Mouse (Mus musculus): Measurements from ENCODE around the gene Snx9.

The Snx9 gene

DNA sequence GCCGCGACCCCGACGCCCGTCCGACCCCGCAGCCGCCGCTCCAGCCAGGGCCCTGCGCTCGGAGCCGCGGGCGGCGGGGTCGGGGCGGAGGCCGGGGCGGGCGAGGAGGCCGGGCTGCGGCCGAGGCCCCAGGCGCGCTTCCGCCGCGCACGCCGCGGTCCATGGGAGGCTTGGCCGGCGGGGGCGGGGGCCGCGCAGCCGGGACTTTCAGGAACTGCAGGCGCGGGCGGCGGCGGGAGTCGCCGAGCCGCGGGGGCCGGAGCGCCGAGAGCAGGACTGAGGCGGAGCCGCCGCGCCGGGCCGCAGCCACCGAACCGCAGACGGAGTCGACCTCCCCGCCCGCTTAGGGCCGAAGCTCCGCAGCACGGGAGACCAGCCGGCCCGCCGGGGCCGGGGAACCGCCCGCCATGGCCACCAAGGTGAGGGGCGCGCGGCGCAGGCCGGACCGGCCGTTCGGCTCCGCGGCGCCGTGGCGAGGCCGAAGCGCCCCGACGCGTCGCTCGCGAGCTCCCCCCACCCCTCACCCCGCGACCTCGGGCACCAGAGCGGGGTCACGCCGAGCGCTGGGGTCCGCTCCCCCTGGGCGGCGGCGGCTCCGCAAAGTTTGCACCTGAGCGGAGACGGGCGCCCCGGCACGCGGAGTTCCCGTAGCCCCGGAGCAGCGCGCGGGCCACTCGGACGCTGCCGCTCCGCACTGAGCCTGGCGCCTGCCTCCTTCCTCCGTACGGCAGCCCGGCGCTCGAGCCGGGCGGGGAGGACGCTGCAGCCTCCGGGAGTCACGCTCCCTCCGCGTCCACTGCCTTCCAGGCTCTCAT lies at the start of gene Snx9:
Gene Snx9, plus strand, starts transcription at position 202 of the 815 bp plus-strand sequence.
- DNase-seq (ENCODE audit: inconsistent ontology term), result peak; percentile 84

DNA sequence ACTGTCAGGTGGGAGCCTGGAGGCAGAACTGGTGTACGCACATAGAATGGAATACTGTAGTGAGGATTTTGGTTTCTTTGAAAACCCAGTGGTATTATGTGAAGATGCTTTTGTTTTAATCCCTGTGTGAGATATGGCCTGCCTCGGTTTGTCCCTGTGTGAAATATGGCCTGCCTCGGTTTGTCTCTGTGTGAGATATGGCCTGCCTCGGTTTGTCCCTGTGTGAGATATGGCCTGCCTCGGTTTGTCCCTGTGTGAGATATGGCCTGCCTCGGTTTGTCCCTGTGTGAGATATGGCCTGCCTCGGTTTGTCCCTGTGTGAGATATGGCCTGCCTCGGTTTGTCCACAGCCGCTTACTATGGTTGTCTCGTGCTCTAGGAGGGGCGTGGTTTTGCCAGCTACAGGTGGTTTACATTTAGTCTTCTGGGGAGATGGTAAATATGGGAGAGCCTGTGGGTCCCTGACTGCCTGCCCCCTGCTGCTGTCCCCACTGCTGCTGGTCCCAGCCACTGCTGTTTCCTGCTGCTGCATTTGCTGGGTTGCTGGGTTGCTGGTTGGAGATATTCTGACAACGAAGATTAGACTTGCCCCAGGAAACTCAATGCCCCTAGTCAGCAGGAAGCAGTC lies 48.9 kb upstream of the Snx9 start:
- no peak for DNase-seq (ENCODE audit: inconsistent ontology term)

GRCm38 (mm10) chr17:5793593-5793992 lies 47.5 kb upstream of the Snx9 start:
- no peak for DNase-seq (ENCODE audit: inconsistent ontology term)

DNA sequence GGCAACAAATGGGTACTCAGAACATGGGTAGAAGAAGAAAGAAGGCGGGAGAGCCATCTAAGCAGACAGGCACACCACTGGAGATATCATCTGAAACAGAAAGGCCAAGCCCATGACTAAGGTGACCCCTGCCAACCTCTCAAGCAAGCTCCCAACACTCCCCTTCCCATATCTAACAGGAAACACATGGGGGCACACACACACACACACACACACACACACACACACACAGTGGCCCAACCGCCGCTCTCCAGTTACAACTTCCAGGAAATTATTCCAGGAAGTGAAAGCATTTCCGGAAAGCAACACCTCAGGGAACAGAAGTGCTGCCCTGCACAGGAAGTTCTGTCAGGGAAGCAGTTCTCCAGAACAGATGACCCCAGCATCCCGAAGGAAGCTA lies 46.9 kb upstream of the Snx9 start:
- no peak for DNase-seq (ENCODE audit: inconsistent ontology term)

- DNase-seq (ENCODE audit: inconsistent ontology term), result no peak
Observed at GRCm38 (mm10) chr17:5795369-5795768, 45.8 kb upstream of the Snx9 start.

- peak; percentile 72 for DNase-seq (ENCODE audit: inconsistent ontology term)
Observed at GRCm38 (mm10) chr17:5795878-5796277, 45.3 kb upstream of the Snx9 start.

GRCm38 (mm10) chr17:5797124-5797760 lies 43.9 kb upstream of the Snx9 start:
- DNase-seq (ENCODE audit: inconsistent ontology term), result no peak

DNA sequence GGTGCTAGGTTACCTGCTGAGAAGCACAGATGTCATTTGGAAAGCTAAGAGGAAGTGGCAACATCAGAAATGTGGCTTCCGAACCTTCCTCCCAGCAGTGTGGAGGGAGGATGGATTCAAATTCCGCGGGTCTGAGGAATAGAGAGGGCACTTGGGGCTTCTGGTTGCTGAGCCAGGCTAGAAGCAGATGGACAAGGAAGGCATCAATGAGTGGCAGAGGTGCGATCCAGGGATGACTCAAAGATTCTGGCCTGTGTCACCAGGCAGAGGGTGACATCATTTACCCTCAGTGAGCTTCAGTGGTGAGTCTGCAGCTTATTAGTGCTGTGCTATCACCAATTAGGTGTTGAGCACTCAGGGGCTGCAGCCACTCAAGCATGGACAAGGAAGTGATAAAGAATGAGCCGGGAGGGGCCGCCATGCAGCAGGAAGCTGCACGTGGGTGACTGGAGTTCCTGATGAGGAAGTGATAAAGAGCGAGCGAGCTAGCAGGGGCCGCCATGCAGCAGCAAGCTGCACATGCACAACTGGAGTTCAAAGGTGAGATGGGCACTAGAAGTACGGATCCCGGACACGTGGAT lies 42.8 kb upstream of the Snx9 start:
- peak; percentile 40 for DNase-seq (ENCODE audit: inconsistent ontology term)

DNA sequence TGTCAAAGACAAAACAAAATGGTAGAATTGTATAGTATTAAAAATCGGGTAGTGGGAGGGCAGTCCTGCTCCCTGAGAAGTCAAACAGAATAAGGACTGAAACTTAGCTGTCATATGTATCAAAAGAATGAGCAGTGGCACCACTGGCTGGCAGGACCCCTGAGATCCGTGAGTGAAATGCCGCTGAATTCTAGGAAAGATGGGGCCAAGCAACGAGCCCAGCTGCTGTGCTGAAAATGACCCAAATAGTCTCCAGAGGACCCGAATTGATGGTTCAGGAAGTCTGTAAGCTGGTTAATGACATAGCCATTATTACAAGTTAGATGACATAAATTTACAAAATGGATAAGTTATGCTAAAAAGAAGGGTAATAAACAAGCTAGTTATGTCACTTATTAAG lies 42.2 kb upstream of the Snx9 start:
- DNase-seq (ENCODE audit: inconsistent ontology term), result no peak

DNA sequence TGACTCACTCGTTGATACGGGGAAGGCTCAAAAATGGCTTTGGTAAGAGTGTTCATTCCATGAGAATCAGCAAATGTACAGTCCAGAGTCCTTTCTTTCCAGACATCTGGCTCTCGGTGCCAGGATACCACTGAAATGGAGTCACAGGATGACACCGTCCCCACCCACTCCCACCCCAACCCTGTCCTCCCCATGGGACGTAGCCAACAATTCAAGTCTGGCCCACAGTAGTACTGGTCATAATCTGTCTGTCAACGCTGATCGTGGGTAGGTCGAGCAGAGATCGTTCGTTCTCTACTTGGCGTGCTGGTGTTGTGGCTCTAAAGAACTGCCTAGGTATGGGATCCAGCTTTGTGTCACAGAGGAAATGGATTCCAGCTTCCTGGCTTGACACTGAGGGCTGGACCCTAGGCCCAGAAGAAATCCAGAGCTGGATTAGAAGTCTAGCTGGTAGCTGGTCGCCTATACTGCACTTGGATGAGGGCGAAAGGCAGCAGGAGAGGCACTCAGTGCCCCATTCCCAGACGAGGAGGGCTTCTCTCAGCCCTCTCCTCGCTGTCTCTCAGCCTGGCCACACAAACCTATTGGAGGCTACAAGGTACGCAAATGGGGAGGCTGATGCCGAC lies 41.6 kb upstream of the Snx9 start:
- DNase-seq (ENCODE audit: inconsistent ontology term), result no peak

GRCm38 (mm10) chr17:5800254-5800653 lies 40.9 kb upstream of the Snx9 start:
- peak; percentile 22 for DNase-seq (ENCODE audit: inconsistent ontology term)

GRCm38 (mm10) chr17:5800824-5801560 lies 40.1 kb upstream of the Snx9 start:
- DNase-seq (ENCODE audit: inconsistent ontology term), result no peak

GRCm38 (mm10) chr17:5801761-5802655 lies 39.1 kb upstream of the Snx9 start:
- no peak for DNase-seq (ENCODE audit: inconsistent ontology term)

DNA sequence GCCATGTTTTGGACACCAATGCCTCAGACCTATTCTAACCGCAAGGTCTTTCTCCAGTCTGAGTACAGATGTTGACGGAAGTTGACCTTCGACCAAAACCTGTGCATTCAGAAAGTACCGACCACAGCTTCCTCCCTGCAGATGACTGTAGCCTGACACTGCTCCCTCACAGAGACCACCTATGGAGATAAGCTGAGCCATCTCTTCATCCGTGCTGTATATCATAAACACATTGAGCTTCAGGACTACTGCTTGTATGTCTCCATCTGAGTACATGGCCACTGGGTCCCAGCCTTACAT lies 38.5 kb upstream of the Snx9 start:
- DNase-seq (ENCODE audit: inconsistent ontology term), result no peak

- DNase-seq (ENCODE audit: inconsistent ontology term), result no peak
Observed at GRCm38 (mm10) chr17:5803229-5804012, 37.7 kb upstream of the Snx9 start.

DNA sequence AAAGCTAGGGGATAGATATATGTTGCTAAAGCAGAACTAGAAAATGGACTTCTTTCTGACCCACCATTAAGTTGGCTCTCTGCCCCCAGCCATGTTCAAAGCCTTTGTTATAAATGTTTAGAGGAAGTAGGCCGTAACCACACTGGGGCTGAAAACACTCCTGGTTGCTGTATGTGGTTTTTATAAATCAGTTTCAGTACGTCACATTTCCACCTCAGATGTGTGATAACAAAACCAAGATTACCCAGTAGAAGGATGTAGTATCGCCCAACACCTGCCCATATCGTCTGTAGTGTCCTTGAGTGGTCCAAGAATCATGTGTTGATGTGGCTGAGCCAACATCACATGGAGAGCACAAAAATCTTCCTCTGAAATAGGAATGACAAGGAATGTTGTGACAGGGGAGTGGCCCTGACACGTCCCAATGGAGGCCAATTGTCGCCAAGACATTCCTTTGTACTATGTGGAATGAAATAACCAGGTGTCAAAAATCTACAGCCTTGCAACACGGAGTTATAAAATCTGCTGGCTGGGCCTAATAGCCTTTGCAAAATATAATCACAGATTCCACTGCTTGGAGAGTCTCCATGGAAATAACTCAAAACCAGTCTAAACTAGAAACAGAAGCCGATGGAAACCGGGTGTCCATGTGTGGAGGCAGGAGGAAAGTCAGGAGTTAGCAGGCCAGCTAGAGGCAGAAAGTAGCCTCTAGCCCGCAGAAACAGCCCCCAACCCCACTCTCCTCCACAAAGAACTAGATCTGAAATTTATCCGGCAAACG lies 36.6 kb upstream of the Snx9 start:
- DNase-seq (ENCODE audit: inconsistent ontology term), result no peak

DNA sequence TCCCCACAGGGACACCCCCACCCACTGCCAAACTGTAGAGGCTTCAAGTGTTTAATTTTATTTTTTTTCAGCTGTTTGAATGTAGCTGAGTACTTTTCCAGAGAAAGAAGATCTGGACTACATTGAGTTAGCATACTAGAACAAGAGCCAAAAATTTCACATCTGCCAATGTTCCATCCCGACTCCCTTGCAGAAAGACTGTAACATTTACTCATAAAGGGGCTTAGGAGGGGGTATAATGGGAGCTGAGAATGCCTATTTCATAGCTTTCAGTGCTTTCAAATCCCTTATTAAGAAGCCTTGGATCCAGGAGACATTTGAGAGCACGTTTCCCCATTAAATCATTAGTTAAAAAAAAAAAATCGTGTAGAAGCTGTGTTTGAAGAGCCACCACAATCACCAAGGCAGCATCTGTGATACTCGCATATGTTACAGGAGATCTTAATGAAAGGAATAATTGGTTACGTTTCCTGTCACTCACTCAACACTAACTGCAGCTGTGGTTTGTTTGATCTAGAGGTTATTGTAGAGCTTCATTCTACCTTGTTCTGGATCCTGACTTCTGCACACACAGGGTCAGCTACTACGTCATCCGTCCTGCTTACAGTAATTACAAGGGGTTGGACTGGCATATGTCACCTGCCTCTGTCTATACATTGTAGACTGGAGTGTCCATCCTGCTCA lies 35.8 kb upstream of the Snx9 start:
- DNase-seq (ENCODE audit: inconsistent ontology term), result no peak

GRCm38 (mm10) chr17:5805935-5806334 lies 35.2 kb upstream of the Snx9 start:
- peak; percentile 78 for DNase-seq (ENCODE audit: inconsistent ontology term)
